Mouse (Mus musculus) intestine, embryonic 15.5 days (tissue): ENCODE data around the gene Capn7. TPM values are rescaled to one million over a fixed set of nuclear protein-coding genes. Genes with fewer than 3 reads are reported as not detected.
A peak's percentile ranks its signal among the peaks of the same experiment; 100 is the strongest.

Experiments
- ATAC-seq: fragments of 200-750 bp; cut with Nextera tagmentation; 2 replicates; pipeline ENCODE4 v1.8.0; 2017; ENCODE audit warnings: moderate TSS enrichment, moderate library complexity
- H3K27ac ChIP-seq: fragments of 300-500 bp; sonication (generic); 2 replicates; pipeline ENCODE4 v1.5.1; 2015; ENCODE audit warnings: mild to moderate bottlenecking, inconsistent platforms
- H3K27me3 ChIP-seq: fragments of 300-500 bp; sonication (generic); replicated peaks from 2 replicates; pipeline ENCODE4 v1.6.1; 2015; ENCODE audit warnings: inconsistent platforms
- H3K36me3 ChIP-seq: fragments of 300-500 bp; sonication (generic); 2 replicates; pipeline ENCODE4 v1.6.1; 2015; ENCODE audit warnings: inconsistent platforms
- H3K4me1 ChIP-seq: fragments of 300-500 bp; sonication (generic); replicated peaks from 2 replicates; pipeline ENCODE4 v1.6.1; 2015; ENCODE audit warnings: inconsistent platforms
- H3K4me2 ChIP-seq: fragments of 300-500 bp; sonication (generic); replicated peaks from 2 replicates; pipeline ENCODE4 v1.6.1; 2015; ENCODE audit warnings: mild to moderate bottlenecking, inconsistent platforms
- H3K4me3 ChIP-seq: fragments of 300-500 bp; sonication (generic); replicated peaks from 2 replicates; pipeline ENCODE4 v1.5.1; 2015; ENCODE audit warnings: inconsistent platforms
- H3K9ac ChIP-seq: fragments of 300-500 bp; sonication (generic); 2 replicates; pipeline ENCODE4 v1.6.1; 2015; ENCODE audit warnings: inconsistent platforms
- H3K9me3 ChIP-seq: fragments of 300-500 bp; sonication (generic); 2 replicates; pipeline ENCODE4 v1.6.1; 2016; ENCODE audit warnings: inconsistent platforms
- WGBS: fragments of 180-500 bp; shearing (Covaris S2); methylation state at CpG from one replicate; pipeline ENCODE4 v1.1.7; 2015; 5-methylcytosine and 5-hydroxymethylcytosine counted together
- polyA plus RNA-seq: library from polyadenylated mRNA; unstranded; fragments of >200 nt; fragmentation: Nextera tagmentation; extraction: Ambion mirVana; gene quantifications from 2 replicates; pipeline ENCODE4 v1.2.1, GENCODE M21; 2015

Capn7 gene
- polyA plus RNA-seq, 1 experiment from 2014 or later: 36.5 TPM

DNA sequence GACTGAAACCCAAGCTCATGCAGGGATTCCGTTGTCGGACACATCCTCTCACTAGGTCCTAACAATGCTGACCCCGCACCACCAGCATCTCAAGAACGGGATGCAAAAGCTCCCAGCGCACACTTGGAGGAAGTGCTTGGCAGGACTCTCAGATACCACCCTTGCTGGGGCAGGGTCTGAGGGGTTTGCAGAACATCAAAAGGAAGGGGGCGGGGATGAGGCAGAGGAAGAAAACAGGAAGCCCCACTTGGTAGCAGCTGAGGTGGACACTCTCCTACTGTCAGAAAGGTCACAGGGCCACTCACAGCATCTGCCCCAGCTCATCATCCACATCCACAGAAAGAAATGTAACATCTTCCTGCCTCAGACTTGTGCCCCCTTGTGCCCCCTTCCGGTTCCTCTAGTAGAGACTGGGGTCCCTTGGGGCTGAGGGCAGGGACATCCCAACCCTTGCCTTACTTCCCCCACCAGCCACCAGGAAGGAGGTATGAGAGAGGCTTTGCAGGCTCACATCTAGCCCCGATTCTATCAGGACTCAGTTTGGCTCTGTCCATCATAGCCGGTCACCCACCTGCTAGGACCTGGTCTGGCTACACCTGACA lies 73.8 kb downstream of the Capn7 start:
- Histone ChIP-seq H3K36me3 (no peaks in the 10 kb centered on the region), H3K27me3 (no peaks in the 10 kb centered on the region), H3K9ac (no peak overlapping the region), H3K4me2 (no peak overlapping the region), H3K4me3 (no peak overlapping the region), H3K27ac (no peak overlapping the region), H3K9me3 (no peaks in the 10 kb centered on the region), H3K4me1 (0 out of 2 replicates have a peak, but pooled peaks cover 8% of the 10 kb centered on the region)
- WGBS: 77% methylated on average over 9 of the region's 9 CpGs
- no peak for ATAC-seq

DNA sequence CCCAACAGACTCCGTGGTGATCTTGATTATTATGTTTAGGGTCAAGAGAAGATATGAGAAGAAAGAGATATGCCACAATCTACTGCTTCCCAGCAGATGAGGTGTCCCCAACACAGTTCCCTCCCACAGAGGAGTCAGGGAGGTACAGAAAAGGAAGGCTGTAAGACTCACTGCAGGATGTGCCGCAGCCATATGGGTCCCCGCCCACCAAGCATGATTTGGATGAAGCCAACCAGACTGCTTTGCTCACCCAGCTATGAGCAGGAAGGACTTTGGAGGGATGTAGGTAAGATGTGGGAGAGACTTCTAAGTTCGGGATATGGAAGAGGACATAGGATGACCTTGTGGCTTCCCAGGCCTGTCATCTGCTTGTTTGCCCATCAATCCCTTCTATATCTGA lies 74.3 kb downstream of the Capn7 start:
- H3K4me3 ChIP-seq: no peak overlapping the region
- no peaks in the 10 kb centered on the region for H3K36me3 ChIP-seq
- no peaks in the 10 kb centered on the region for H3K27me3 ChIP-seq
- no peak overlapping the region for H3K9ac ChIP-seq
- 70% methylated on average over 4 of the region's 4 CpGs for WGBS
- 0 out of 2 replicates have a peak, but pooled peaks cover 9% of the 10 kb centered on the region for H3K4me1 ChIP-seq
- no peak overlapping the region for H3K27ac ChIP-seq
- H3K9me3 ChIP-seq: no peaks in the 10 kb centered on the region
- no peak for ATAC-seq
- H3K4me2 ChIP-seq: no peak overlapping the region

DNA sequence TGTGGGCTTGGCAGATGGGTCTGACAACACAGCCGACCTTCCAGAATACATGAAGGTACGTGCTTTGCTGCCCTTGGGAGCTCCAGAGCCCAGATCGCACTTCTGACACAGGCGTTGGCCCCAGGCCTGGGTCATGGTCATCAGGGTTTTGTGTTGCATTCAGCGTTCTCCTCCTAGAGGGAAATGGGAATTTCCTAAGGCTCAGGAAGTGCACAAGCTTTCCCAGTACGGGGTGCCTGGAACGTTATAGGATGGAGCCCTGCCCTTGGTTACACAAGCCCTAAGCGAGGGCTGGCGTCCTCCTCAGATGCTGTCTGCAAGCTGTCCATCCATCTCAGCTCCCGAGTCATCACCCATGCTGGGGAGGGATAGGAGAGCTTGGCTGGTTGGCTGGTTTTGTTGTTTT lies 76.2 kb downstream of the Capn7 start:
- H3K4me2 ChIP-seq: no peak overlapping the region
- H3K36me3 ChIP-seq: no peaks in the 10 kb centered on the region
- ATAC-seq: no peak
- H3K27me3 ChIP-seq: no peaks in the 10 kb centered on the region
- WGBS: 78% methylated on average over 10 of the region's 10 CpGs
- no peak overlapping the region for H3K9ac ChIP-seq
- no peak overlapping the region for H3K27ac ChIP-seq
- H3K4me3 ChIP-seq: no peak overlapping the region
- no peaks in the 10 kb centered on the region for H3K9me3 ChIP-seq
- H3K4me1 ChIP-seq: peaks cover 13% of the 10 kb centered on the region; the same call in 1 of the 2 replicates

DNA sequence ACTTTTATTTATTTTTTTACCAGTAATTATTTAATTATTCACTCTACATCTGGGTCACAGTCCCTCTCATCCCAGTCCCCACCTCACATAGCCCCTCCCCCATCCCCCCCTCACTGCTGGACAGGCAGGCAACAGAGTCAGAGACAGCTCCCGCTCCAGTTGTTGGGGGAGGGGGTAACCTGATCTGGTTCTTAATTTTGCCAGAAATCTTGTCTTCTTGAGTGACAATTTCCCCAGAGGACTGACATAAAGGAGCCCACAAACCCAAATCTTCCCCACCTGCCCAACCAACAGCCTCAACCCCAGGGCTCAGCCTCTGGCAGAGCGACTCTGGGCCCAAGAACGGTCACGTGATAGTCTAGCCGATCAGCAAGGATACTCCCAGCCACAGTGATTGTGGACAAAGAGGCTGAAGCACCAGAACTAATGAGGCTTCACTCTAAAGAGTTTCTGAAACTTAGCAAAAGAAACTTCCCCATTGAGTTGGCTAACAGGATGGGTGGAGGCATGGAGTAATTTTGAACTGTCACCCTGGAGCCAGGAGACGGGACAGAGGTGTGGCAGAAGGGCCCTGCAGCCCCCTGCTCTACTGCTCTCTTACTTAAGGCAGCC lies 77.1 kb downstream of the Capn7 start:
- Histone ChIP-seq H3K27me3 (no peaks in the 10 kb centered on the region), H3K36me3 (no peaks in the 10 kb centered on the region), H3K4me3 (no peak overlapping the region), H3K9ac (no peak overlapping the region), H3K27ac (no peak overlapping the region), H3K9me3 (no peaks in the 10 kb centered on the region), H3K4me1 (peaks cover 13% of the 10 kb centered on the region; the same call in 1 of the 2 replicates), H3K4me2 (no peak overlapping the region)
- WGBS: 67% methylated on average over 6 of the region's 6 CpGs
- no peak for ATAC-seq

DNA sequence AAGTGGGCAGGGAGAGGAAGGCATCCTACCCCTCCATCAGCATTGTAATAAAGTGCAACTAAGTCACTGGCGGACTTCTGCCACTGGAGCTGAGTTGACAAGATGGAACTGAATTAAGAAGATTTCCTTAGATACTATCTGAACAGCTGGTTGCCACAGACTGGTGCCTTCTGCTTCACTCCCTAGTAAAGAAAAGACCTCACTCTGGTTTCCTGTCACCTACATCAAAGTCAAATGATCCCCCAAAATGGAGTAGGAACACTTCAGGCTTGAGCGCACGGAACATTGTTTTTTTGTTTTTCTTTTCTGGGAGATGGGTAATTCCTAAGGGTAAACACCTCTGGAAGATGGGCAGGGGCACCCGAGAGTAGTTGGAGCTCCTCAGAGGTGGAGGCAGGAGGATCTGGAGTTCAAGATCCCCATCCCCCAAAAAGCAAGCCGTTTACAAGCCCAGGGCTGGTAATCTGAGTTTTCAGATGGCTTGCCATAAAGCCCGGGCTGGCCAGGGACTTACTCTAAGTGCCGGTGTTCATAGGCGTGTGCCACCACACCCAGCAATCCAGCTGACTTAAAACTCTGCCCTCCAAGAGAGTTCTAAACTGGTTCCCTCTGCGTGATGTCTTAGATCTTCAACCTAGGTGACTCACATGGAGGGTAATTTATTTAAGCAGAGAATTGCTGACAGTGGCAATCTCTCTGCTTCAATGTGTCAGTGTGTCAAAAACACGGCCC lies 78.0 kb downstream of the Capn7 start:
- Histone ChIP-seq H3K4me1 (peaks cover 13% of the 10 kb centered on the region; the same call in 1 of the 2 replicates), H3K9me3 (no peaks in the 10 kb centered on the region), H3K36me3 (no peaks in the 10 kb centered on the region), H3K27me3 (no peaks in the 10 kb centered on the region), H3K9ac (no peak overlapping the region), H3K27ac (no peak overlapping the region), H3K4me3 (no peak overlapping the region), H3K4me2 (no peak overlapping the region)
- 54% methylated on average over 10 of the region's 10 CpGs for WGBS
- peak; percentile 42; the same call in 1 of the 2 replicates for ATAC-seq

DNA sequence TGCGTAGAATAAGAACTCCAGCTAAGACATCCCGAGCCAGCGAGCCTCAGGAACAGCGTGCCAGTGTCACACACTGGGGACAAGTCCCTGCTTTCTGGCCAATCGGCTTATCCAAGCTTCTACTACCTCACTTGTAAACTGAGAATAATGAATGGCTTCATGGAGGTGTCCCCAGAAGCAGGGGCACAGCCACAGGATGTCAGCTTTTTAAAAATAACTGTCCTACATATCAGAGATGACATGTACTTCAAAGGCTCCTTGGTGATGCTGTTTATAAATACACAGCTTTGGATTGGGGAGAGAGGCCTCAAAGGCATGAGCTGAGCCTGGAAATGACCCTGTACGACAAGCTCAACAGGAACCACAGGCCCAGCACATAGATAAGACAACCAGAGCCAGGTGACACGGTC lies 78.5 kb downstream of the Capn7 start:
- no peak overlapping the region for H3K9ac ChIP-seq
- no peak overlapping the region for H3K4me3 ChIP-seq
- H3K4me2 ChIP-seq: no peak overlapping the region
- H3K36me3 ChIP-seq: no peaks in the 10 kb centered on the region
- no peak for ATAC-seq
- no peaks in the 10 kb centered on the region for H3K27me3 ChIP-seq
- WGBS: 57% methylated on average over 7 of the region's 7 CpGs
- no peak overlapping the region for H3K27ac ChIP-seq
- H3K4me1 ChIP-seq: peaks cover 13% of the 10 kb centered on the region; the same call in 1 of the 2 replicates
- no peaks in the 10 kb centered on the region for H3K9me3 ChIP-seq

DNA sequence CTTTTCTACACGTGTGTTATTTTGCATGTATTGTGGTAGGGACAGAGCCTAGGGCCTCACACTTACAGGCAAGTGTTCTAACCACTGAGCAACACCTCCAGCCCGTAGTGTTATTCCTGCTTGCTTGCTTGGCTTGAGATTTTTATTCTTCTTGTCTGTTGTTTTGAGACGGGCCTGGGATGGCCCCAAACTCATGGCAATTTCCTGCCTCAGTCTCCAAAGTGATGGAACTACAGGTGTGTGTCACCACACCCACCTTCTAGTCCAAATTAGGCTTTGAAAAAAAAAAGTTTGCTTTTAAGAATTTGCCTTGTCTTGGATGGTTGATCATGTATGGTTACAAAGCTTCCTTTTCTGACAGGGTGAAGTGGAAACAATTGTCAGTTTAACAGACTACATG lies 80.0 kb downstream of the Capn7 start:
- H3K36me3 ChIP-seq: no peaks in the 10 kb centered on the region
- peaks cover 25% of the 10 kb centered on the region for H3K4me1 ChIP-seq
- H3K27ac ChIP-seq: no peak overlapping the region
- 80% methylated on average over 3 of the region's 3 CpGs for WGBS
- H3K4me2 ChIP-seq: no peak overlapping the region
- no peaks in the 10 kb centered on the region for H3K9me3 ChIP-seq
- H3K4me3 ChIP-seq: no peak overlapping the region
- H3K9ac ChIP-seq: no peak overlapping the region
- ATAC-seq: no peak
- H3K27me3 ChIP-seq: no peaks in the 10 kb centered on the region

DNA sequence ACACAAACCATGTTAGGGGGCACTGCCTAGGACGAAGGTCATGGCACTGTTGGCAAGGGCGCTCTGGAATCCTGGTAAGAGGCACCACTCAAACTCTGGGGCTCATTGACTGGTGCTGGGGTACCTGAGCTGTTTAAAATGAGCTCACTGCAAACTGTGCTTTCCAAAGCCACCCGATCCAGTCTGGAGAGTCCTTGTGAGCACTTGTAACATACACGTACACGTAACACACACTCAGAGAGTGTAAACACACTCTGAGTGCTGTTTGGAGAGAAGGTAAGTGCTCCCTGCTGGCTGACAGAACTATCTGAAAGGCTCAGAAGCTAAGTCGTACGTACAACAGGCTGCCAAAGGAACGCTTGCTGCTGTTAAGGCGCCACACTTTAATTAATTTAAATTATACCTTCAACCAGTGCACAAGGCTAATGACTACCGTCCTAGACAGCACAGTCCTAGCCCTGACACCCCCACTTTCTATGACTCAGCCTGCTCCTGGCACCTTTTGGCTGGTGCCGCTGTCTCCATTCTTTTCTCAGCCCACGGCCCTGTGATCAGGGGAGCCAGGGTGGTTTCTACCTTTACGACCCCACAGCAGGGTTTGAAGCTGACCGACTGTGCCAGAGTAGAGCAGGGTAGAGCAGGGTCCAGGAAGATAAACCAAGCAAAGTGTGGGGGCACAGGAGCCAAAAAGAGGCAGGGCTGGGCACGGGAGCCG lies 80.6 kb downstream of the Capn7 start:
- Histone ChIP-seq H3K36me3 (no peaks in the 10 kb centered on the region), H3K4me3 (no peak overlapping the region), H3K27me3 (no peaks in the 10 kb centered on the region), H3K4me2 (no peak overlapping the region), H3K4me1 (peaks cover 27% of the 10 kb centered on the region), H3K9me3 (no peaks in the 10 kb centered on the region), H3K9ac (no peak overlapping the region), H3K27ac (no peak overlapping the region)
- 65% methylated on average over 16 of the region's 16 CpGs for WGBS
- ATAC-seq: no peak

DNA sequence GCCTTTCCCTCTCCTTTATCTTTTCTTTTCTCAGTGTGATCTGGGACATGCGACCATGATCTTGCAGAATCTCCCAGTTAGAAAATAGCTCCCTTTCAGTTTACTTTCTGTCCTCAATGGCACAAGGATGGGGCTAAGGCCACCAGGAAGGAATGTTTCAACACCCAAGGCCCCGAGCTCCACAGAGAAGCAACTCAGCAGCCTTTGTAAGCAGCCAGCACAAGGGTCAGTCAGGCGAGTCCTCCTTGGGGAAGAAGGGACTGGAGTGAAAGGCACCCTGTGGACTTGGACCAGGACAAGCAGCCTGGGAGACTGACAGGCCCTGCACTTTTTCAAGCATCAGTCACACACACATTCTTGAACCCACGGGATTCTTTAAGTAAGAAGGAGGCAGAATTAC lies 82.8 kb downstream of the Capn7 start:
- H3K27me3 ChIP-seq: no peaks in the 10 kb centered on the region
- no peaks in the 10 kb centered on the region for H3K36me3 ChIP-seq
- H3K4me2 ChIP-seq: no peak overlapping the region
- peaks cover 34% of the 10 kb centered on the region for H3K4me1 ChIP-seq
- no peak overlapping the region for H3K9ac ChIP-seq
- 42% methylated on average over 4 of the region's 4 CpGs for WGBS
- no peak for ATAC-seq
- no peak overlapping the region for H3K4me3 ChIP-seq
- H3K9me3 ChIP-seq: no peaks in the 10 kb centered on the region
- H3K27ac ChIP-seq: no peak overlapping the region

DNA sequence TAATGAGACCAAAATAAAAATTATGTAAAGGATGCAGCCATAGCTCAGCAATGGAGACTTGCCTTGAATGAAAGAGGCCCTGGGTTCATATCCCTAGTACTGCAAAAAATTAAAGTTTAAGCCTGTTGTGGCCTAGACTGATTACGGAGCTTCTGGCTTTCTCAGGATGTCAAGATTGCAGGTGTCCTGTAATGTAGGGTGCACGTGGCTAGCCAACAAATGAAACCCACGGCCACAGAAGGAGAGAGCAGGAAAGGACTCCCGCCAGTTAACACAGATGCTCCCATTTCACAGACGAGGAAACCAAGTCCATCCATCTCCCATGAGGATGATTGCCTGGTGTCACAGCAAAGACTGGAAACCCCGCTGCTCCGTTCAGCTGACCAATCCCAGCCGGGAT lies 83.7 kb downstream of the Capn7 start:
- 93% methylated on average over 8 of the region's 8 CpGs for WGBS
- Histone ChIP-seq H3K4me1 (peaks cover 28% of the 10 kb centered on the region), H3K27me3 (no peaks in the 10 kb centered on the region), H3K9ac (no peak overlapping the region), H3K4me3 (no peak overlapping the region), H3K36me3 (no peaks in the 10 kb centered on the region), H3K4me2 (no peak overlapping the region), H3K27ac (no peak overlapping the region), H3K9me3 (no peaks in the 10 kb centered on the region)
- no peak for ATAC-seq

DNA sequence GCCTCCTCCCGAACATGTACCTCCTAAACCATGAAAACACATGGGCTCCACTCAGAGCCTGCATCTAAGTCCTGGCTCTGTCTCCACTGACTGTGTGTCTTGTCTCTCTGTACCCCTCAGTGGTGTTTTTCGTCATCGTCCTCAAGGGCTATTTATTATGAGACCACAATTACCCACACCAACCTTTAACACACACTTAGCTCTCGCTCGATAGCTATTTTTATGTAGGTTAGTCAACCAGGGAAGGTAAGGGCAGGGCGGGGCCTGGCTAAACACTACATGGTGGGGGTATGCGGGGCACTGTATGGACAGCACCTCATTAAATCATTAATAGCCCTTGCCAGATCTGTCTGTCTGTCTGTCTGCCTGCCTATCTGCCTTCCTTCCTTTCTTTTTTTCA lies 84.1 kb downstream of the Capn7 start:
- Histone ChIP-seq H3K9ac (no peak overlapping the region), H3K36me3 (no peaks in the 10 kb centered on the region), H3K27ac (no peak overlapping the region), H3K4me2 (no peak overlapping the region), H3K4me3 (no peak overlapping the region), H3K27me3 (no peaks in the 10 kb centered on the region), H3K4me1 (peaks cover 25% of the 10 kb centered on the region), H3K9me3 (no peaks in the 10 kb centered on the region)
- no peak for ATAC-seq
- WGBS: 75% methylated on average over 7 of the region's 7 CpGs

DNA sequence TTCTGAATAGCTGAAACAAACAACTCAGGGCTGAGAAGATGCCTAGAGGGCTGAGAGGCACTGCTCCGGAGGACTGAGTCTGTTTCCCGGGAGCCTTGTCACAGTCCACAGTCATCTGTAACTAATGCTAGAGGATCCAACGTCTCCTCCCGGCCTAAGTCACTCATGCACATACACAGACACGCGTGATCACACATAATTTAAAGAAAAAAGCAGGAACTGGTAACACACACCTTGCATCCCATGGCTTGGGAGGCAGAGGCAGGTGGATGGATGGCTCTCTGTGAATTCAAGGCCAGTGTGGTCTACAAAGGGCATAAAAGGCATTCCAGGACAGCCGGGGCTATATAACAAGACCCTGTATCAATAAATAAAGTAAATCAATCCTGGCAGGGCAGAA lies 84.5 kb downstream of the Capn7 start:
- no peak for ATAC-seq

More for the DNA sequence above, 84.5 kb downstream of the Capn7 start:
- Histone ChIP-seq H3K27ac (no peak overlapping the region), H3K4me1 (peaks cover 25% of the 10 kb centered on the region), H3K4me3 (no peak overlapping the region), H3K9ac (0 out of 2 replicates have a peak overlapping the region, but pooled peaks have one; percentile 17), H3K4me2 (no peak overlapping the region), H3K27me3 (no peaks in the 10 kb centered on the region), H3K36me3 (no peaks in the 10 kb centered on the region), H3K9me3 (no peaks in the 10 kb centered on the region)
- WGBS: 59% methylated on average over 7 of the region's 7 CpGs
